Mouse (Mus musculus): ENCODE results near the gene 3100002H09Rik.

Gene 3100002H09Rik

GRCm38 (mm10) chr4:124610703-124611102 lies at the start of gene 3100002H09Rik:
TSS of gene 3100002H09Rik (minus strand) at chr4:124610803.
- Histone ChIP-seq H3K36me3 (ENCODE audit: control insufficient read depth, insufficient read depth, low read length, poor library complexity, severe bottlenecking) (no peaks in the 10 kb centered on the region), H3K27me3 (ENCODE audit: control insufficient read depth, insufficient read depth, low read length, poor library complexity, severe bottlenecking) (no peaks in the 10 kb centered on the region; the same call in 1 of the 2 replicates)
- DNase-seq (ENCODE audit: low read depth, low spot score) = no peak

- DNase-seq (ENCODE audit: low read depth, low spot score) = no peak
- peaks cover 4% of the 10 kb centered on the region; the same call in 1 of the 2 replicates for H3K27me3 ChIP-seq (ENCODE audit: control insufficient read depth, insufficient read depth, low read length, poor library complexity, severe bottlenecking)
- no peaks in the 10 kb centered on the region for H3K36me3 ChIP-seq (ENCODE audit: control insufficient read depth, insufficient read depth, low read length, poor library complexity, severe bottlenecking)
Observed at GRCm38 (mm10) chr4:124659251-124660217, 48.9 kb upstream of the 3100002H09Rik start.

DNA sequence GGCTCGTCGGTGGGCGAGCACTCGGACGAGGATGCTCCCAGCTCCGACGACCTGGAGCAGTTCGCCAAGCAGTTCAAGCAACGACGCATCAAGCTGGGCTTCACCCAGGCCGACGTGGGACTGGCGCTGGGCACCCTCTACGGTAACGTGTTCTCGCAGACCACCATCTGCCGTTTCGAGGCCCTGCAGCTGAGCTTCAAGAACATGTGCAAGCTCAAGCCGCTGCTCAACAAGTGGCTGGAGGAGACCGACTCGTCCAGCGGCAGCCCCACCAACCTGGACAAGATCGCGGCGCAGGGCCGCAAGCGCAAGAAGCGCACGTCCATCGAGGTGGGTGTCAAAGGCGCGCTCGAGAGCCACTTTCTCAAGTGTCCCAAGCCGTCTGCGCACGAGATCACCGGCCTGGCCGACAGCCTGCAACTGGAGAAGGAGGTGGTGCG lies 47.8 kb upstream of the 3100002H09Rik start:
- no peaks in the 10 kb centered on the region for H3K36me3 ChIP-seq (ENCODE audit: control insufficient read depth, insufficient read depth, low read length, poor library complexity, severe bottlenecking)
- H3K27me3 ChIP-seq (ENCODE audit: control insufficient read depth, insufficient read depth, low read length, poor library complexity, severe bottlenecking) = peaks cover 4% of the 10 kb centered on the region; the same call in 1 of the 2 replicates
- DNase-seq (ENCODE audit: low read depth, low spot score) = peak; percentile 17

DNA sequence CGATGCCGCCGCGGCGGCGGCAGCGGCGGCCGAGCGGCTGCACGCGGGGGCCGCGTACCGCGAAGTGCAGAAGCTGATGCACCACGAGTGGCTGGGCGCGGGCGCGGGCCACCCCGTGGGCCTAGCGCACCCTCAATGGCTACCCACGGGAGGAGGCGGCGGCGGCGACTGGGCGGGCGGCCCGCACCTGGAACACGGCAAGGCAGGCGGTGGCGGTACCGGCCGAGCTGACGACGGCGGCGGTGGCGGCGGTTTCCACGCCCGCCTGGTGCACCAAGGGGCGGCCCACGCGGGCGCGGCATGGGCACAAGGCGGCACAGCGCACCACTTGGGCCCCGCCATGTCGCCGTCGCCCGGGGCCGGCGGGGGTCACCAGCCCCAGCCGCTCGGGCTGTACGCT lies 47.2 kb upstream of the 3100002H09Rik start:
- Histone ChIP-seq H3K27me3 (ENCODE audit: control insufficient read depth, insufficient read depth, low read length, poor library complexity, severe bottlenecking) (peaks cover 4% of the 10 kb centered on the region; the same call in 1 of the 2 replicates), H3K36me3 (ENCODE audit: control insufficient read depth, insufficient read depth, low read length, poor library complexity, severe bottlenecking) (no peaks in the 10 kb centered on the region)
- no peak for DNase-seq (ENCODE audit: low read depth, low spot score)

GRCm38 (mm10) chr4:124656854-124657650 lies 46.4 kb upstream of the 3100002H09Rik start:
- peak; percentile 45 for DNase-seq (ENCODE audit: low read depth, low spot score)
- Histone ChIP-seq H3K27me3 (ENCODE audit: control insufficient read depth, insufficient read depth, low read length, poor library complexity, severe bottlenecking) (peaks cover 4% of the 10 kb centered on the region; the same call in 1 of the 2 replicates), H3K36me3 (ENCODE audit: control insufficient read depth, insufficient read depth, low read length, poor library complexity, severe bottlenecking) (no peaks in the 10 kb centered on the region)

GRCm38 (mm10) chr4:124656518-124656853 lies 45.9 kb upstream of the 3100002H09Rik start, which contains the start of gene Pou3f1:
TSS of gene Pou3f1 (plus strand) at chr4:124656807.
- Histone ChIP-seq H3K36me3 (ENCODE audit: control insufficient read depth, insufficient read depth, low read length, poor library complexity, severe bottlenecking) (no peaks in the 10 kb centered on the region), H3K27me3 (ENCODE audit: control insufficient read depth, insufficient read depth, low read length, poor library complexity, severe bottlenecking) (peaks cover 4% of the 10 kb centered on the region; the same call in 1 of the 2 replicates)
- no peak for DNase-seq (ENCODE audit: low read depth, low spot score)

GRCm38 (mm10) chr4:124652886-124653285 lies 42.3 kb upstream of the 3100002H09Rik start:
- Histone ChIP-seq H3K27me3 (ENCODE audit: control insufficient read depth, insufficient read depth, low read length, poor library complexity, severe bottlenecking) (no peaks in the 10 kb centered on the region), H3K36me3 (ENCODE audit: control insufficient read depth, insufficient read depth, low read length, poor library complexity, severe bottlenecking) (no peaks in the 10 kb centered on the region)
- no peak for DNase-seq (ENCODE audit: low read depth, low spot score)

DNA sequence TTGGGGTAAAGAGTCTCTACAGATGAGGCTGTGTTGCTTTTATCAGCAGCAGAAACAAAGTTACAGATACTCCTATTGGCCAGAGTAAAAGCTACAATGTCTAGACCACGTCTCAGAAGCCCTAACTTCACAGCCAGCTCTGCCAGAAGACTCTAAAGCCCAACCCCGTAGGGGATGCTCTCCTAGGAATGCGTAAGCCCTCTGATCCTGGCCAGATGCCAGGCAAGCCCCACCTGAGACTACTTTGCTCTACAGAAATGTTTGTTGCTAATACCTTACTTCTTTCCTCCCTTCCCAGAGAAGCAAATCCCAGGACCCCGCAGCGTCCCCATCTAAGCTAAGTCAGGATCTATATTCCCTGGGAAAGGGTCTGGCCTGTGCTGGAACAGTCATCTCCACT lies 37.3 kb upstream of the 3100002H09Rik start:
- no peaks in the 10 kb centered on the region for H3K27me3 ChIP-seq (ENCODE audit: control insufficient read depth, insufficient read depth, low read length, poor library complexity, severe bottlenecking)
- H3K36me3 ChIP-seq (ENCODE audit: control insufficient read depth, insufficient read depth, low read length, poor library complexity, severe bottlenecking) = no peaks in the 10 kb centered on the region
- no peak for DNase-seq (ENCODE audit: low read depth, low spot score)

DNA sequence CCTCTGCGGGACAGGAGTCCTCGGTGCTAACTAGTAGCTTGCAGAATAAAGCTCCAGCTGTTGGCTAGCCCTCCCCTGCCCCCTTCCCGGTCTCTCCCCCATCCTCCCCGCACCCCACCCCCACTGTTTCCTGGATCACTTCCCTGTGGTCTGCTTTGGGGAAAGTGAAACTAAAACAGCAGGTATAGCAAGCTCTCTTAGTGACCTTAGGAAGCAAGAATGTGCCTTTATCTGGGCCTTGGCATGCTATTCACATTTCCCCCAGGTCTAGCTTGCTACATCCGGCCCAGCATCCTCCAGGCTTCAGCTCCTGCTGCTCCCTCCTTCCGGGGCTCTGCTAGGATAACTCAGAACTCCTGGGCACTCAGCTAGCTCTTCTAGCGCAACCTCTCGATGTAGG lies 36.0 kb upstream of the 3100002H09Rik start:
- Histone ChIP-seq H3K36me3 (ENCODE audit: control insufficient read depth, insufficient read depth, low read length, poor library complexity, severe bottlenecking) (no peaks in the 10 kb centered on the region), H3K27me3 (ENCODE audit: control insufficient read depth, insufficient read depth, low read length, poor library complexity, severe bottlenecking) (no peaks in the 10 kb centered on the region)
- DNase-seq (ENCODE audit: low read depth, low spot score) = no peak

DNA sequence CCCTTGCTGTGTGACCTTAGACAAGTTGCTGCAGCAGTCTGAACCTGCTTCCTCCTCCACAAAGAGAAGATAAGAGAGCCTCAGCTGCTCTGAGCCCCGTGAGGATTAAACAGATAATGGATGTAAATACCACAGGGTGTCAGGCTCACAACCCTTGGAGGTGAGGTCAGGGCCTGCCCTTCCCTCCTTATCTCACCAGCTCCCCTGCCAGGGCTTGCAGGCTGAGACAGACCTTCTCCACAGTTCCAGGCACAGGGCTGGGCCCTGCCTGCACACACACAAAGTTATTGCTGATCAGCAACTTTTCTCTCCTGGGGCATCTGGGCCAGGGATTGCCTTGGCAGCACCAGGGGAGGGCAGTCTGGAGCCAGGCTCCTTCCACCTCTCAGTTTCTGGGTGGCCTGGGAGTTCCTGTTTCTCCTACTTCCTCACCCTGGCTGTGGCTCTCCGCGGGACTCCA lies 34.4 kb upstream of the 3100002H09Rik start:
- no peaks in the 10 kb centered on the region for H3K36me3 ChIP-seq (ENCODE audit: control insufficient read depth, insufficient read depth, low read length, poor library complexity, severe bottlenecking)
- no peaks in the 10 kb centered on the region for H3K27me3 ChIP-seq (ENCODE audit: control insufficient read depth, insufficient read depth, low read length, poor library complexity, severe bottlenecking)
- no peak for DNase-seq (ENCODE audit: low read depth, low spot score)

GRCm38 (mm10) chr4:124643859-124644258 lies 33.3 kb upstream of the 3100002H09Rik start:
- no peak for DNase-seq (ENCODE audit: low read depth, low spot score)
- no peaks in the 10 kb centered on the region for H3K27me3 ChIP-seq (ENCODE audit: control insufficient read depth, insufficient read depth, low read length, poor library complexity, severe bottlenecking)
- no peaks in the 10 kb centered on the region for H3K36me3 ChIP-seq (ENCODE audit: control insufficient read depth, insufficient read depth, low read length, poor library complexity, severe bottlenecking)

DNA sequence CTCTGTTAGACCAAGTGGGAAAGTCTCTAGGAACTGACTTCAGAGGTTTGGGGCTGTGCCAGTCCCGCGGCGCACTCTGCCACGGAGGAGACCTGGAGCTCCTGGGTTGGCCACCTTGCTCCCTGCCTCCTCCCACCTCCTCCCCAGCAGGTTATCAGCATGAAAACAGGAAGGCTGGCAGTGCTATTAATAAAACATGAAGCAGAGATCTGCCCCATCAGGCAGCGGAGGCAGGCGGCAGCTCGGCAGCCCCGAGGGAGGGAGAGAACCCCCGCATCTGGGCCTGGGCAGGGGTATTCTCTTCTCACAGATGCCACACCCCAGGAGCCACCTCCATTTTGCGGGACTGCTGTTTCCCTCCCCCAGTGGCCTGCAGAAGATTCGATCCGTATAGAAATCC lies 29.1 kb upstream of the 3100002H09Rik start:
- Histone ChIP-seq H3K36me3 (ENCODE audit: control insufficient read depth, insufficient read depth, low read length, poor library complexity, severe bottlenecking) (no peaks in the 10 kb centered on the region), H3K27me3 (ENCODE audit: control insufficient read depth, insufficient read depth, low read length, poor library complexity, severe bottlenecking) (no peaks in the 10 kb centered on the region)

DNA sequence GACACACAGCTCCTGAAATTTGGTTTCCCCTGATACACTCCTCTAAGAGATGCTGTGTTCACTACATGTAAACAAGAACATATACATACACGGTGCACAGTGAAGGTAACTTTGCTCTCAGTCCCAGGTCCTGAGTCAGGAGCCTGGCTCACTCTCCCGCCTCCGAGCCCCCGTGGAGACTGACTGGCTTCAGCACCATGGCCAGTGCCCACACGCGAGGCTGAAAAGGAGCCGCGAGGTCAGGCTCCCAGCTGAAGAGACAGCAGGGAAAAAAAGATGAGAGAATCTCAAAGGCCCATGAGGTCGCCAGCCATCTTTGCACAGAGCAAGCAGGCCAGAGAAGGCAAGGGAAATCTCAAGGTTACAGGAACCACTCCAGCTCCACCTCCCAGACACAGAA lies 22.7 kb upstream of the 3100002H09Rik start:
- no peaks in the 10 kb centered on the region; the same call in 1 of the 2 replicates for H3K27me3 ChIP-seq (ENCODE audit: control insufficient read depth, insufficient read depth, low read length, poor library complexity, severe bottlenecking)
- no peaks in the 10 kb centered on the region for H3K36me3 ChIP-seq (ENCODE audit: control insufficient read depth, insufficient read depth, low read length, poor library complexity, severe bottlenecking)
- no peak for DNase-seq (ENCODE audit: low read depth, low spot score)

More for the DNA sequence above, 29.1 kb upstream of the 3100002H09Rik start:
- DNase-seq (ENCODE audit: low read depth, low spot score) = no peak

DNA sequence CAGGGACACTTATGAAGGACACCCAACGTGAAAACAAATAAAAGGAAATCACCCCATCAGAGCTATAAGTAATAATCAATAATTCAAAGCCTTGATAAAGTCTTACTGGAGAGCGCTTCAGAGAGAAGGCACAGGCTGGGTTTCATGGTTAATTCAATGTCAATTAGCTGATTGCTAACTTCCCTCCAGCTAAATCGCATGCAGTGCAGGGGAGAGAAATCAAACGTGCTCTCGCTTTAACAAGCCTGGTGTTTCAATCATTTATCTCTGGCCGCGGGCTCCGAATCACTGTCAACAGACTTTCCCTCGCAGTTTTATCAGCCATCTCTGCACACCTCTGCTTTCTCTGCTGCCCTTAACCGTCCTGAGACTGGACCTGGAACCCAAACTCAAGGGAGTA lies 22.3 kb upstream of the 3100002H09Rik start:
- H3K36me3 ChIP-seq (ENCODE audit: control insufficient read depth, insufficient read depth, low read length, poor library complexity, severe bottlenecking) = no peaks in the 10 kb centered on the region
- no peaks in the 10 kb centered on the region; the same call in 1 of the 2 replicates for H3K27me3 ChIP-seq (ENCODE audit: control insufficient read depth, insufficient read depth, low read length, poor library complexity, severe bottlenecking)
- no peak for DNase-seq (ENCODE audit: low read depth, low spot score)
